Mouse (Mus musculus) v-Abl transformed pro-B cells (cell line): Measurements from ENCODE around the gene Spen.

ENCODE experiments used
- in situ Hi-C, 2 experiments: fragments of 400-800 bp; cut with MboI; formaldehyde crosslinking; loops; one replicate each; pipeline ENCODE4 v1.15.1; 2025; ENCODE audit not compliant: unreplicated experiment in 2 of 2

Spen gene

GRCm38 (mm10) chr4:141538408-141539212 lies at the start of gene Spen:
Gene Spen (minus strand): TSS chr4:141538597.
- in situ Hi-C loops = no loop called here

DNA sequence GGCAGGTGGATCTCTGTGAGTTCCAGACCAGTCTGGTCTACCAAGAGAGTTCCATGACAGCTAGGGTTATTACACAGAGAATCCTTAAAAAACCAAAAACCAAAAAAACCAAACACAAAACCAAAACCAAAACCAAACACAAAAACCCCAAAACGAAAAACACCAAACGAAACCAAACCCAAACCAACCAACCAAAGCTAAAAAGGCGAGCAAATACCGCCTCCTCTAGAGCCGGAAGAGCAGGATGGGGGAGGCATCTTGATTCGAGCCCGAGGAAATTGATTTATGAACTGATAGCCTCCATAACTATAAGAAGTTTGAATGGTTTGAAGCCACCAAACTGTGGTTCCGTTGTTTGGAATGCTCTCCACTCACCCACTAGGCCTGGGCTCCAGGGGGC lies 45.5 kb upstream of the Spen start:
- in situ Hi-C loops = loop anchor here in 1 of 2 experiments (25.0 kb wide), 1 partner anchor 322 kb away; no protein-coding TSS in a partner anchor

DNA sequence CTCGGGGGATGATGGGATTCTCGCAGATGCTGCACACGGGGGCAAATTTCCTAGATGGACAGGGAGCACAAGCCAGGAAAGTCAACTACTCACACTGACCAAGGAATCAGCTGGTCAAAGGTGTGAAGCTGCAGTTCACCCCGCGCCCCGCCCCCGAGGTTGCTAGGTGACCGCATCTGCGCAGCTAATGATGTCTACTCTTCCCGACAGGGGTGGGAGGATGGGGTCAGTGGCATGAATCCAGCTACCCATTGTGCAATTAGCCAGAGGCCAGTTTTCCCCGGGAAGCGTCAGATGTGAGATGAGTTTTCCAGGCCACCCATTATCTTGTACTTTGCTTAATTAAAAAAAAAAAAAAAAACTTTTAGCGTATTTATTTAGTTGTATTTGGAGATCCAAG lies 42.7 kb upstream of the Spen start:
- in situ Hi-C loops = loop anchor here in 1 of 2 experiments (25.0 kb wide), 1 partner anchor 319 kb away; no protein-coding TSS in a partner anchor

GRCm38 (mm10) chr4:141578833-141579232 lies 40.4 kb upstream of the Spen start:
- in situ Hi-C loops = loop anchor here in 1 of 2 experiments (10.0 to 25.0 kb wide), 2 partner anchors 174 to 317 kb away; no protein-coding TSS in a partner anchor

GRCm38 (mm10) chr4:141576877-141577276 lies 38.5 kb upstream of the Spen start:
- in situ Hi-C loops = loop anchor here in 1 of 2 experiments (10.0 to 25.0 kb wide), 2 partner anchors 172 to 315 kb away; no protein-coding TSS in a partner anchor

DNA sequence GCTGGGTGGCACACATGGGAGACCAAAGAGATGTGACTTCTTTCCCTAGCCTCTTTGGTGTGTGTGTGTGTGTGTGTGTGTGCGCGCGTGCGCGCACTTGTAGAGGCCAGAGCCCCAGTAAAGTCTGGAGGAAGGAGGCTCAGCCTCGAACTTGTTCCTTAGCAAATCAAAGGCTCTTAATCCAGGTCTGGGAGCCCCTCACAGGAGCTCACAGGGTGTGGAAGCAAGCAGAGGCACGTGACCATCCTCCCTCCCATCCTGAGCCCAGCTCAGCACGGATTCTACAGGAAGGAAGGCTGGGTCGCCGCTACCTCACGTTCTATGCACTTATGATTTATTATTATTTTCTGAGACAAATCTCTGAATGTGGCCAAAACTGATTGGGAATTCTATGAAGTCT lies 38.0 kb upstream of the Spen start:
- in situ Hi-C loops = loop anchor here in 1 of 2 experiments (10.0 to 25.0 kb wide), 2 partner anchors 172 to 314 kb away; no protein-coding TSS in a partner anchor

DNA sequence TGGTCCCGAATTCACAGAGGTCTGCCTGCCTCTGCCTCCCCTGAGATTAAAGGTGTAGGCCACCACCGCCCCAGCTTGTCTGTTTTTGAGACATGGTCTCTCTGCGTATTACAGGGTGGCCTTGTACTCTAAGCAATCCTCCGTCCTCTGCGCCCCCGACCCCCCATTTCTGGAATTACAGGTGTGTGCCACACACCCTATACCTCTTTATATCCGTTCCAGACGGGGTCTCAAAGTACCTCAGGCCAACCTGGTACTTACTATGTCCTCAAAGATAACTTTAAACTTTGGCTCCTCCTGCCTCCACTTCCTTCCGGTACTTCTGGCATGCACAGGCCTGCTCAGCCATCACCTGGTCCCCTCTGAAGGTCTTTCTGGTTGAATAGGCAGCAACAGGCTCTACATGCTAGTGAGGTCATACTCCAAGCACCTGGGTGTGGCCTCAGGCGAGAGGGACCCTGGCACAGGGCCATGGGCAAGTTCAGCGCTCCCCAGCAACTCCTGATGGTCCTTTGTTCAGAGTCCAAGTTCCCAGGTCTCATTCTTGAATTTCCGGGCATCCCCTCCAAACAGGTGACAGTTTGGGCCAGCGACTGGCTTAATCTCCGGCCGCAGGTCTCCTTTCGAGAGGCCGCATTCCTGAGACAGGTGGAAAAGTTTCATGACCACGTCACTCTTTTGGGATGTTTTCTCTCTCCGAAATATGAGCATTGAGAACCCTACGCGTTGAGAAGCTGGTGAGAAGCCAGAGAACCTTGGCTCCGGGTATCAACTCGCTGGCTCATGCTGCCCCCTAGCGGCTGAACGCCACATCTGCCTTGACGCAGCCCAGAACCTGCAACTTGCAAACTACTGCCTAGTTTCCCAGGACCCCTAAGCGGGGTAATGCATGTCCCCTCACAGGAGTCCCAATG lies 36.6 kb upstream of the Spen start:
- in situ Hi-C loops = loop anchor here in 1 of 2 experiments (10.0 to 25.0 kb wide), 2 partner anchors 170 to 313 kb away; no protein-coding TSS in a partner anchor

DNA sequence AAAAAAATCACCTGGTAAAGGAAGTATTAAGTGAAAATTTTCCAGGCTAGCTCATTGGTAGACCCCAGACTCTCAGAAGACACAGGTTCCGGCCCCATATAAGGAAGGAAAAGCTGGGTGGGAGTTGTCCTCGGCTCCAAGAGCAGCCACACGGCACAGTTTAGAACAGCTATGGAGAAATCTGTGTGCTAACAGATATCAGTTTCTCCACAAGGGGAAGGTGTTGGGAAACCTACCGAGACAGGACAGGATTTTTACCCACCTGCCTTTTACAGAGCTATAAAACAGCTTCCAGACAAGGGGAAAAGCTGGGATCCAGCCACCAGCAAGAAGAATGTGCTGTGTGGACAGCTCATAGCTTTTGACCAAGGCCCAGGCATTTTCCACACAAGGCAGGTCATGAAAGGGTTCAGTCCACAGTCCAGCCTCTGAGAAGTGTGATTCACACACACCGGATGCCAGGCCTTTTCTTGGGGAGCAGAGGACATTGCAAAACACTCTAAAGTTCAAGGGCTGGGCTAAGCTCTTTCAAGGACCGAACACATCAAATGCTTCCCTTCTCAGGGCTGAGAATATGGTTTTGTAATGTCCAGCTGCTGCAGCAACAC lies 35.1 kb upstream of the Spen start:
- in situ Hi-C loops = loop anchor here in 1 of 2 experiments (10.0 kb wide), 1 partner anchor 169 kb away; no protein-coding TSS in a partner anchor

- in situ Hi-C loops = loop anchor here in 1 of 2 experiments (10.0 kb wide), 1 partner anchor 168 kb away; no protein-coding TSS in a partner anchor
These were observed 34.4 kb upstream of the Spen start for GRCm38 (mm10) chr4:141572668-141573358.

- in situ Hi-C loops = loop anchor here in 1 of 2 experiments (10.0 kb wide), 1 partner anchor 167 kb away; no protein-coding TSS in a partner anchor
These were observed 33.5 kb upstream of the Spen start for GRCm38 (mm10) chr4:141571934-141572333.

GRCm38 (mm10) chr4:141571337-141571739 lies 32.9 kb upstream of the Spen start:
- in situ Hi-C loops = loop anchor here in 1 of 2 experiments (10.0 kb wide), 1 partner anchor 167 kb away; no protein-coding TSS in a partner anchor

- in situ Hi-C loops = loop anchor here in 1 of 2 experiments (10.0 kb wide), 1 partner anchor 166 kb away; no protein-coding TSS in a partner anchor
These were observed 32.4 kb upstream of the Spen start for GRCm38 (mm10) chr4:141570821-141571220.

- in situ Hi-C loops = loop anchor here in 1 of 2 experiments (10.0 kb wide), 1 partner anchor 165 kb away; no protein-coding TSS in a partner anchor
These were observed 31.6 kb upstream of the Spen start for GRCm38 (mm10) chr4:141570004-141570403.

- in situ Hi-C loops = loop anchor here (5.0 kb wide), 2 partner anchors 137 to 142 kb away; no protein-coding TSS in a partner anchor
These were observed 30.6 kb upstream of the Spen start for GRCm38 (mm10) chr4:141568966-141569365.

- in situ Hi-C loops = loop anchor here (5.0 kb wide), 2 partner anchors 135 to 140 kb away; no protein-coding TSS in a partner anchor
These were observed 28.8 kb upstream of the Spen start for GRCm38 (mm10) chr4:141567174-141567573.

- in situ Hi-C loops = loop anchor here (5.0 kb wide), 2 partner anchors 134 to 139 kb away; no protein-coding TSS in a partner anchor
These were observed 27.8 kb upstream of the Spen start for GRCm38 (mm10) chr4:141566187-141566586.

DNA sequence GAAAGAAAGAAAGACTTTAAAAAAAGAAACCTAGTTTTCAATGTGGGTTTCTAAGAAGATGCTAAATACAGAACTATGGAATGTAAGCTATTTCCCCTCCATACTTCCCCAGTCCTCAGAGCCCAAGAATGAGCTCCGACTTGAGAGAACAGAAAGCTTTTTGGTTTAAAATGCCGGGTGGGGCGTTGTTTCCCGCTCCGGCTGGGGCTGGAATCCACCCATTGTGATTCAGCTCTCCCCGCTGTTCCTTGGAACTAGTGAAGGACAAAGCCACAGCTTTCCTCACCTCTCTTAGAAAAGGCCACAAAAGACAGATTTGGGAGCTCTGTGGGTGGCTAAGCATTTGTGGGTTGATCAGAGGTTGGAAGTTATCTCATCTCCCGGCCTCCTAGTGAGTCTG lies 26.9 kb upstream of the Spen start:
- in situ Hi-C loops = loop anchor here (5.0 kb wide), 2 partner anchors 133 to 138 kb away; no protein-coding TSS in a partner anchor

- in situ Hi-C loops = loop anchor here (5.0 kb wide), 3 partner anchors 77 to 137 kb away; no protein-coding TSS in a partner anchor
These were observed 26.3 kb upstream of the Spen start for GRCm38 (mm10) chr4:141564660-141565059.

DNA sequence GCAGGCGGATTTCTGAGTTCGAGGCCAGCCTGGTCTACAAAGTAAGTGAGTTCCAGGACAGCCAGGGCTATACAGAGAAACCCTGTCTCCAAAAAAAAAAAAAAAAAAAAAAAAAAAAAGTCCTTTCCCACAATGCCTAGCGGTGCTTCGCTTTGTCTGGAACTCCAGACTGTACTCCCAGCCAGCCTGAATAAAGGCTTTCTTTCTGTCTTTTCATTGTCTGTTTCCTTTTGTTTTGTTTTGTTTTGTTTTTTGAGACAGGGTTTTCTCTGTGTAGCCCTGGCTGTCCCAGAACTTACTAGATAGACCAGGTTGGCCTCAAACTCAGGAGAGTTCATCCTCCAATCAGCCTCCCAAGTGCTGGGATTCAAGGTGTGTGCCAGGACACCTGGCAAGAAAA lies 25.8 kb upstream of the Spen start:
- in situ Hi-C loops = loop anchor here in 1 of 2 experiments (5.0 kb wide), 1 partner anchor 77 kb away; no protein-coding TSS in a partner anchor
